Mouse (Mus musculus): ENCODE data around the gene Il11ra1.
"Not testable (repeated sequence)": the region's sequence is repeated elsewhere in the genome, so short reads cannot be mapped to it uniquely, and the experiment has no call there.

Il11ra1 gene

GRCm38 (mm10) chr4:41755338-41756305, 55.8 kb downstream of the Il11ra1 start, which contains the start of gene Sigmar1:
Gene Sigmar1, minus strand, starts transcription at chr4:41756157.
- peak; percentile 91 for DNase-seq

- no peak for DNase-seq
These were observed 56.7 kb downstream of the Il11ra1 start for GRCm38 (mm10) chr4:41756440-41756839.

GRCm38 (mm10) chr4:41757321-41757720, 57.5 kb downstream of the Il11ra1 start:
- no peak for DNase-seq

- DNase-seq: no peak
These were observed 58.2 kb downstream of the Il11ra1 start for GRCm38 (mm10) chr4:41758021-41758420.

GRCm38 (mm10) chr4:41758701-41759100, 58.9 kb downstream of the Il11ra1 start:
- no peak for DNase-seq

GRCm38 (mm10) chr4:41759206-41759605, 59.4 kb downstream of the Il11ra1 start:
- DNase-seq: no peak

- no peak for DNase-seq
These were observed 60.0 kb downstream of the Il11ra1 start for GRCm38 (mm10) chr4:41759656-41760287.

- peak; percentile 91 for DNase-seq
These were observed 60.5 kb downstream of the Il11ra1 start for GRCm38 (mm10) chr4:41760288-41760721.

GRCm38 (mm10) chr4:41760911-41761310, 61.1 kb downstream of the Il11ra1 start:
- DNase-seq: no peak

- no peak for DNase-seq
These were observed 61.9 kb downstream of the Il11ra1 start for GRCm38 (mm10) chr4:41761680-41762079.

GRCm38 (mm10) chr4:41762099-41762687, 62.4 kb downstream of the Il11ra1 start:
- peak; percentile 87 for DNase-seq

GRCm38 (mm10) chr4:41762688-41763114, 62.9 kb downstream of the Il11ra1 start:
- peak; percentile 73 for DNase-seq

- DNase-seq: not testable (repeated sequence)
These were observed 63.4 kb downstream of the Il11ra1 start for GRCm38 (mm10) chr4:41763176-41763575.

GRCm38 (mm10) chr4:41767301-41767700, 67.5 kb downstream of the Il11ra1 start:
- DNase-seq: not testable (repeated sequence)

GRCm38 (mm10) chr4:41772946-41773345, 73.2 kb downstream of the Il11ra1 start:
- DNase-seq: peak; percentile 44

GRCm38 (mm10) chr4:41773502-41773901, 73.7 kb downstream of the Il11ra1 start:
- peak; percentile 78 for DNase-seq

GRCm38 (mm10) chr4:41774002-41774401, 74.2 kb downstream of the Il11ra1 start, which contains the start of gene Ccl27a:
Gene Ccl27a, minus strand, starts transcription at chr4:41774247.
- DNase-seq: peak; percentile 91

- DNase-seq: not testable (repeated sequence)
These were observed 74.7 kb downstream of the Il11ra1 start for GRCm38 (mm10) chr4:41774506-41774905.

GRCm38 (mm10) chr4:41775840-41776239, 76.1 kb downstream of the Il11ra1 start:
- not testable (repeated sequence) for DNase-seq

GRCm38 (mm10) chr4:41781271-41781670, 81.5 kb downstream of the Il11ra1 start:
- DNase-seq: not testable (repeated sequence)

GRCm38 (mm10) chr4:41781748-41782485, 82.1 kb downstream of the Il11ra1 start:
- not testable (repeated sequence) for DNase-seq

- DNase-seq: not testable (repeated sequence)
These were observed 82.9 kb downstream of the Il11ra1 start for GRCm38 (mm10) chr4:41782711-41783110.

Data from embryo, embryonic 11 days (tissue).